Mouse (Mus musculus) intestine, embryonic 14.5 days (tissue): ENCODE measurements around the gene Elf1. TPM values are rescaled to one million over a fixed set of nuclear protein-coding genes. Genes with fewer than 3 reads are reported as not detected.

Source experiments
- ATAC-seq: fragments of 200-750 bp; cut with Nextera tagmentation; replicated peaks from 2 replicates; pipeline ENCODE4 v1.8.0; 2017; ENCODE audit warnings: low read depth, moderate number of reproducible peaks, moderate TSS enrichment, moderate library complexity; ENCODE audit not compliant: low FRiP score, low TSS enrichment
- DNase-seq: peaks from one replicate; pipeline ENCODE4 v3.0.0-alpha.2; 2018; ENCODE audit warnings: low spot score
- H3K27ac ChIP-seq: fragments of 300-500 bp; sonication (generic); 2 replicates; pipeline ENCODE4 v1.5.1; 2014; ENCODE audit warnings: low read depth, mild to moderate bottlenecking, control low read depth
- H3K27me3 ChIP-seq: fragments of 300-500 bp; sonication (generic); replicated peaks from 2 replicates; pipeline ENCODE4 v1.6.1; 2014; ENCODE audit warnings: low read length, control low read depth; ENCODE audit not compliant: control insufficient read depth, insufficient read depth
- H3K36me3 ChIP-seq: fragments of 300-500 bp; sonication (generic); 2 replicates; pipeline ENCODE4 v1.6.1; 2014; ENCODE audit warnings: low read length, control low read depth; ENCODE audit not compliant: control insufficient read depth, insufficient read depth
- H3K4me1 ChIP-seq: fragments of 300-500 bp; sonication (generic); replicated peaks from 2 replicates; pipeline ENCODE4 v1.6.1; 2014; ENCODE audit warnings: low read length, control low read depth, mixed read lengths; ENCODE audit not compliant: control insufficient read depth, insufficient read depth
- H3K4me2 ChIP-seq: fragments of 300-500 bp; sonication (generic); 2 replicates; pipeline ENCODE4 v1.6.1; 2014; ENCODE audit warnings: low read length
- H3K4me3 ChIP-seq: fragments of 300-500 bp; sonication (generic); 2 replicates; pipeline ENCODE4 v1.5.1; 2014; ENCODE audit warnings: low read depth, low read length, control low read depth, mixed read lengths
- H3K9ac ChIP-seq: fragments of 300-500 bp; sonication (generic); 2 replicates; pipeline ENCODE4 v1.6.1; 2014; ENCODE audit warnings: mild to moderate bottlenecking, low read length
- H3K9me3 ChIP-seq: fragments of 300-500 bp; sonication (generic); 2 replicates; pipeline ENCODE4 v1.6.1; 2016; ENCODE audit warnings: low read length, control low read depth; ENCODE audit not compliant: control insufficient read depth
- WGBS: fragments of 180-500 bp; shearing (Covaris S2); extraction: QIAGEN DNeasy Blood & Tissue Kit; methylation state at CpG from one replicate; pipeline ENCODE4 v1.1.7; 2014; 5-methylcytosine and 5-hydroxymethylcytosine counted together
- polyA plus RNA-seq: library from polyadenylated mRNA; unstranded; fragments of >200 nt; fragmentation: Nextera tagmentation; extraction: Ambion mirVana; gene quantifications from 2 replicates; pipeline ENCODE4 v1.2.1, GENCODE M21; 2014

The Elf1 gene
- polyA plus RNA-seq, 1 experiment from 2014 or later: 27.7 TPM

DNA sequence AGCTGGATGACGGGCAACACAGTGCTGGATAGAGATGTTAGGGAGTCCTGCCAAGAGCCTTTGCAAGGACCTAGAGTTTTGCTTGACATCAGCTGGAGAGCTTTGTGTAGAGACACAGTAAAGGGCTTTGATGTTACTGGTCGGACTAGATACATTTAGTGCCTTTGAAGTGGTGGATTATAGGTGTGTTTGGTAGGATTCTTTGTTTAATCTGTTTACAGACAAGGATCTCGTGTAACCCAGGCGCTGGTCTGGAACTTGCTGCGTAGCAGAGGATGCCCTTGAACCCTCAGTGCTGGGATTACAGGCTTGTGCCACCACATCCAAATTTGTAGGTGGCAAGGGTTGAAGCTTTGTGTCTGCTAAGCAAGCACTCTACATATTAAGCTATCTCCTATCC is 113.1 kb downstream of the Elf1 start:
- WGBS: 93% methylated on average over 5 of the region's 5 CpGs

DNA sequence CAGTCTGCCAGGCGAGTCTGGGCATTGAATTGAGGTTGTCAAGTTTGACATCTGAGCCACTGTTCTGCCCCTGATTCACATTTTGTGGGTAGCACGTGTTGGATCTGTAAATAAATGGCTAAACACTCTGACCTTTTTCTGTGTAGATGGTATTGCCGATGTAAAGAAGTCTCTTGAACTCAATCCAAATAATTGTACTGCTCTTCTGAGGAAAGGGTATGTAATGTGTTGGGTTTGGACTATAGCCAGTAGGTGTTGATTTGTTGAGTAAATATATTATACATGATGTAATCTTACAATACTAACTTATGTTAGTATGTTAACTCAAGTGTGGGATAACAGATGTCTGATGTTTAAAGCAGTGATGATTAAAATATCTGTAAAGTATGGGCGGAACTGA is 115.6 kb downstream of the Elf1 start:
- Histone ChIP-seq H3K27me3 (no peaks in the 10 kb centered on the region), H3K4me3 (no peak overlapping the region), H3K9ac (no peak overlapping the region), H3K27ac (no peak overlapping the region), H3K4me1 (no peaks in the 10 kb centered on the region), H3K4me2 (no peak overlapping the region), H3K36me3 (peaks cover 67% of the 10 kb centered on the region), H3K9me3 (no peaks in the 10 kb centered on the region)
- no peak for DNase-seq
- ATAC-seq: no peak
- 78% methylated on average over 4 of the region's 4 CpGs for WGBS

More for the DNA sequence above, 113.1 kb downstream of the Elf1 start:
- no peak overlapping the region for H3K4me2 ChIP-seq
- no peak overlapping the region for H3K4me3 ChIP-seq
- H3K27me3 ChIP-seq: no peaks in the 10 kb centered on the region
- H3K9me3 ChIP-seq: no peaks in the 10 kb centered on the region
- peaks cover 41% of the 10 kb centered on the region for H3K36me3 ChIP-seq
- DNase-seq: no peak
- H3K9ac ChIP-seq: no peak overlapping the region
- H3K27ac ChIP-seq: no peak overlapping the region
- peaks cover 3% of the 10 kb centered on the region; the same call in 1 of the 2 replicates for H3K4me1 ChIP-seq
- no peak for ATAC-seq

DNA sequence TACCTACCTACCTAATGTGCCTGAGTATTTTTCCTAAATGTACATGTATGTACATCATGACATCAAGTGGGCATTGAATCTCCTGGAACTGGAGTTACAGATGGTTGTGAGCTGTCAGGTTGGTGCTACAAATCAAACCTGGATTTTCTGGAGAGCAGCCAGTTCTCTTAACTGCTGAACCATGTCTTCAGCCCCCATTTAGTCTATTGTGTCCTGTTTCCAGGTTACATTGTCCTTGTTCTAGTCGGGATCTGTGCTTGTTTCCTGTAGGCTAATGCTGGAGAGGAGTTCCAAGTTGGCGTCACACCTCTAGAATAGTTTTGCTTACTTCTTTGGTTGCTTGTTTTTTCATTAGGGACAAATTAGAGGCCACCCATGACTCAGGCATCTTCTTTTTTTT is 124.9 kb downstream of the Elf1 start:
- peaks cover 92% of the 10 kb centered on the region for H3K36me3 ChIP-seq
- ATAC-seq (no peak), DNase-seq (no peak)
- H3K4me3 ChIP-seq: no peak overlapping the region
- H3K9me3 ChIP-seq: no peaks in the 10 kb centered on the region
- no peaks in the 10 kb centered on the region for H3K27me3 ChIP-seq
- no peak overlapping the region for H3K27ac ChIP-seq
- WGBS: 87% methylated on average over 2 of the region's 2 CpGs
- H3K9ac ChIP-seq: no peak overlapping the region
- no peaks in the 10 kb centered on the region for H3K4me1 ChIP-seq
- no peak overlapping the region for H3K4me2 ChIP-seq

DNA sequence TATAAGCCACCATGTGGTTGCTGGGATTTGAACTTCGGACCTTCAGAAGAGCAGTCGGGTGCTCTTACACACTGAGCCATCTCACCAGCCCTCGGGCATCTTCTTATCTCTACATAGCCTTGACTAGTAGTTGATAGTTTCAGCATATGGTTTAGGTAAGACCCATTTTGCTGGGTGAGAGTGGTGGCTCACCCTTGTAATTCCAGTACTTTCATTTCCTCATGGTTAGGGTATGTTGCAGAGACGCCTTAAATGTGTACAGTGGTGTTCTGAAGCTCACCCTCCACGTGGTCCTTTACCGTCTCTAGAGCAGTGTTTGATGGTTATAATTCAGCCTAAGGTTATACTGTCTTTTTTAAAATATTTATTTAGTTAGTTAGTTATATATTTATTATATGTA is 125.4 kb downstream of the Elf1 start:
- no peaks in the 10 kb centered on the region for H3K27me3 ChIP-seq
- H3K9me3 ChIP-seq: no peaks in the 10 kb centered on the region
- no peak overlapping the region for H3K9ac ChIP-seq
- H3K4me1 ChIP-seq: no peaks in the 10 kb centered on the region
- no peak overlapping the region for H3K27ac ChIP-seq
- 89% methylated on average over 6 of the region's 6 CpGs for WGBS
- no peak for ATAC-seq
- H3K4me3 ChIP-seq: no peak overlapping the region
- H3K36me3 ChIP-seq: peaks cover 92% of the 10 kb centered on the region
- H3K4me2 ChIP-seq: no peak overlapping the region
- DNase-seq: no peak

DNA sequence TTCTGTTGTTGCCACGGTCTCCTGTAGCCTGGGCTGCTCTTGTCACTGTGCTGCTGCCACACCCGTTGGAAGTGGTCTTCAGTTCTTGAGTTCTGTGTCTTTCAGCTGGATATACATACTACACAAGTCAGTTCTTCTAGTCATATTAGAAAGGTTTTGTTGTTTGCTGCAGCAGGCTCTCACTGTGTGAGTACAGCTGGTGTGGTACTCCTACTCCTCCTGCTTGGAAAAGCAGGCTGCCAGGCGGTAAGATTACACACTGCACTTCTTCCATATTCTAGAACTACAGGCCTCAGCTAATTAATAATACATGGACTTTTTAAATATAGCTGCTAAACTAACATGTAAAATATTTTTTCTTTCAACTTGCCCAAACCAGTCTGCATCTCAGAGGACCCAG is 125.9 kb downstream of the Elf1 start:
- no peak overlapping the region for H3K27ac ChIP-seq
- WGBS: 90% methylated on average over 3 of the region's 3 CpGs
- no peaks in the 10 kb centered on the region for H3K27me3 ChIP-seq
- ATAC-seq: no peak
- no peaks in the 10 kb centered on the region for H3K4me1 ChIP-seq
- H3K9ac ChIP-seq: no peak overlapping the region
- DNase-seq: no peak
- H3K9me3 ChIP-seq: no peaks in the 10 kb centered on the region
- H3K4me3 ChIP-seq: no peak overlapping the region
- peaks cover 92% of the 10 kb centered on the region for H3K36me3 ChIP-seq
- H3K4me2 ChIP-seq: no peak overlapping the region

DNA sequence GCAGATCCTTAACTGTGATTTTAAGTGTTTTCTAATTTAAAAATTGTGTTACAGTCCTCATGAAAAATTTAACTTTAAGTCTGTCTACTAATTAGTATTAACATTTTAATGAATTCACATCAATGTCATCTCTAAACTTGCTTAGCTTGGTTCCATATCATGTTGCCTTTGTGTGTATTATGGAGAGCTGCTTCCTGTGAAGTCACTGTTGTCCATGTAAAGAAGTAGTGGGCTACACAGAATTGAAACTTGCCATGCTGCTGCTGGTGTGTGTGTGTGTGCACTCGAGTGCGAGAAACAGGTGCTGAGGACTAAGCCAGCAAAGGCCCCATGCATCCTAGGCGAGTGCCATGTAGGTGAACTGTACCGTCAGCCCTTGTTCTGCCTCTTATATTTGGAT is 126.4 kb downstream of the Elf1 start:
- no peak for ATAC-seq

DNA sequence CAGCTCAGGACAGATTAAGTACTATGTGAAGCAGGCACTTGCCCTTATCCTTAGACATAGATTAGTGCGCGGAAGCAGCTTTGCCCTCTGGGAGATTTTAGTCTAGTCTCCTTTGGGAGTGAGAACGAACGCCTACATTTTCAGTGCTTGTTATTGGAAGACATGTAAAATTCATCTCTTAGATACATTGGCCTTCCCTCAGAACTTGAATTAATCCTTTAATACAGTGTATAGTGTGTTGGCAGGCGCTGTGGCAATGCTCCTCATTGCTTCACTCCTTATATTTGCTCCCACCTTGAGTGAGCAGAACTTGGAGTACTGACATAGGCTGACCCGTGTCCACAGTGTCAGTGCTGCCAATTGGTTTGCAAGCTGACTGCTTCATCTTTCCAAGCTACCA is 127.3 kb downstream of the Elf1 start:
- H3K4me2 ChIP-seq: no peak overlapping the region
- 94% methylated on average over 6 of the region's 6 CpGs for WGBS
- H3K27me3 ChIP-seq: no peaks in the 10 kb centered on the region
- H3K9me3 ChIP-seq: no peaks in the 10 kb centered on the region
- no peak overlapping the region for H3K9ac ChIP-seq
- H3K36me3 ChIP-seq: peaks cover 93% of the 10 kb centered on the region
- H3K27ac ChIP-seq: no peak overlapping the region
- H3K4me3 ChIP-seq: no peak overlapping the region
- H3K4me1 ChIP-seq: no peaks in the 10 kb centered on the region
- no peak for DNase-seq
- no peak for ATAC-seq

More for the DNA sequence above, 126.4 kb downstream of the Elf1 start:
- no peak overlapping the region for H3K27ac ChIP-seq
- H3K4me3 ChIP-seq: no peak overlapping the region
- WGBS: 94% methylated on average over 4 of the region's 4 CpGs
- DNase-seq: no peak
- no peaks in the 10 kb centered on the region for H3K27me3 ChIP-seq
- no peak overlapping the region for H3K4me2 ChIP-seq
- H3K36me3 ChIP-seq: peaks cover 93% of the 10 kb centered on the region
- H3K4me1 ChIP-seq: no peaks in the 10 kb centered on the region
- H3K9me3 ChIP-seq: no peaks in the 10 kb centered on the region
- no peak overlapping the region for H3K9ac ChIP-seq

DNA sequence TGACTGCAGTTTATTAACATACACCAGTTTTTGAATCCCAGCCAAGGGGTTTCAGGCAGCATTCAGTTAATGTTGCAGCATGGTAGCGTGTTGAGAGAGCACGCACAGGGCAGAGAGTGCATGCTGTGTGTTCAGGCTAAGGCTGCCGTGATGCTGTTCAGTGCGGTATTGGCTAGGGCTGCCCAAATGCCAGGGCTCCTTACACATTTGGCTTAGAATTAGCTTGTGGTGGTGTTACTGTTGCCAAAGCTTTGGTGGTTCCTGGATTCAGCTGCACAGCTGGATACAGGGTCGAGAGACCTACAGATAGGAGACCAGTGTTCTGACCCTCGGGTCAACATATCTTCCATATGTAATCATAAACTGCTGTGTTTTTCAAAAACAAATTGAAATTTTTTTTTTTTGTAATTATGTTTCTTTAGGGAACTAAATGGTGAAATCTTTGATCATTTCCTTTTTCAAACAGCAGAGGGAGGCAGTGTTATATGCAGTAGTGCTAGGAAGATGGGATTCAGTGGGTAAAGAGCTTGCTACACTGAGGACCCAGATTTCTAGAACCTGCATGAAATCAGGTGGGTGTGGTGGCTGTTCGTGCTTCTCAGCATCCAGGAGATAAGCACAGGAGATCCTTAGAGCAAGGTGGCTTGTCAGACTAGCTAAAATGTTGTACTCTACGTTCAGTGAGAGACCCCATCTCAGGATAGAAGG is 136.3 kb downstream of the Elf1 start:
- no peak overlapping the region for H3K4me2 ChIP-seq
- no peaks in the 10 kb centered on the region for H3K9me3 ChIP-seq
- DNase-seq: no peak
- H3K27ac ChIP-seq: no peak overlapping the region
- no peaks in the 10 kb centered on the region for H3K4me1 ChIP-seq
- ATAC-seq: no peak
- no peak overlapping the region for H3K9ac ChIP-seq
- no peaks in the 10 kb centered on the region for H3K27me3 ChIP-seq
- H3K4me3 ChIP-seq: no peak overlapping the region
- 90% methylated on average over 8 of the region's 8 CpGs for WGBS
- peaks cover 65% of the 10 kb centered on the region for H3K36me3 ChIP-seq

DNA sequence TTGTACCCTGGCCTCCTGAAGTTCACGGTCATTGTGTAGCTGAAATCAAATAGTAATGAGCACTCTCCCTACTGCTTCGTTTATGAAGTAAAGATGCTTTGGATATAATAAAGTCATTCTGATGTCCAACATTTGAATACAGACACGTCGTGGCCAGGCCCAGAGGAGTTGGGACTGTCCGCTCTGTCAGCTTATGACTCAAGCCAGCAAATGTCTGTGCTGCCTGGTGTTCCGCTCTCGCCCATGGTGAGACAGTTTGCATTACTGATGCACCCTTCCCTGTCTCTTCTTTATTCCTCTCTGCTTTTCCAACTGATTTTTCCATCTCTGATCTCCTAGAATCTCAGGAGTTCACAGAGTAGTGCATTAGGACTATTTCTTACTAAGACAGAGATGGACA is 138.8 kb downstream of the Elf1 start:
- ATAC-seq: no peak
- Histone ChIP-seq H3K27ac (no peak overlapping the region), H3K4me2 (no peak overlapping the region), H3K9ac (no peak overlapping the region), H3K4me1 (no peaks in the 10 kb centered on the region), H3K9me3 (no peaks in the 10 kb centered on the region), H3K27me3 (no peaks in the 10 kb centered on the region), H3K36me3 (peaks cover 63% of the 10 kb centered on the region), H3K4me3 (no peak overlapping the region)
- 89% methylated on average over 7 of the region's 7 CpGs for WGBS
- DNase-seq: no peak
